Mouse (Mus musculus) forebrain, embryonic 15.5 days (tissue): ENCODE data around the gene Mettl23. TPM values are rescaled to one million over a fixed set of nuclear protein-coding genes. Genes with fewer than 3 reads are reported as not detected.

Source experiments
- ATAC-seq: fragments of 200-750 bp; cut with Nextera tagmentation; replicated peaks from 2 replicates; pipeline ENCODE4 v1.8.0; 2017; ENCODE audit warnings: mild to moderate bottlenecking, moderate TSS enrichment, moderate library complexity
- H3K27ac ChIP-seq: fragments of 300-500 bp; sonication (generic); replicated peaks from 2 replicates; pipeline ENCODE4 v1.5.1; 2015; ENCODE audit warnings: mild to moderate bottlenecking, inconsistent platforms
- H3K27me3 ChIP-seq: fragments of 300-500 bp; sonication (generic); 2 replicates; pipeline ENCODE4 v1.6.1; 2015; ENCODE audit warnings: inconsistent platforms
- H3K36me3 ChIP-seq: fragments of 300-500 bp; sonication (generic); 2 replicates; pipeline ENCODE4 v1.6.1; 2015; ENCODE audit warnings: mild to moderate bottlenecking, inconsistent platforms
- H3K4me1 ChIP-seq: fragments of 300-500 bp; sonication (generic); 2 replicates; pipeline ENCODE4 v1.6.1; 2015; ENCODE audit warnings: inconsistent platforms
- H3K4me2 ChIP-seq: fragments of 300-500 bp; sonication (generic); replicated peaks from 2 replicates; pipeline ENCODE4 v1.6.1; 2015; ENCODE audit warnings: mild to moderate bottlenecking, inconsistent platforms
- H3K4me3 ChIP-seq: fragments of 300-500 bp; sonication (generic); 2 replicates; pipeline ENCODE4 v1.5.1; 2015; ENCODE audit warnings: mild to moderate bottlenecking, inconsistent platforms
- H3K9ac ChIP-seq: fragments of 300-500 bp; sonication (generic); replicated peaks from 2 replicates; pipeline ENCODE4 v1.6.1; 2015; ENCODE audit warnings: mild to moderate bottlenecking, inconsistent platforms
- H3K9me3 ChIP-seq: fragments of 300-500 bp; sonication (generic); 2 replicates; pipeline ENCODE4 v1.6.1; 2016; ENCODE audit warnings: inconsistent platforms
- WGBS: fragments of 180-500 bp; shearing (Covaris S2); methylation state at CpG from one replicate; pipeline ENCODE4 v1.1.7; 2015; ENCODE audit warnings: mixed read lengths; 5-methylcytosine and 5-hydroxymethylcytosine counted together
- polyA plus RNA-seq: library from polyadenylated mRNA; unstranded; fragments of >200 nt; fragmentation: Nextera tagmentation; extraction: Ambion mirVana; gene quantifications from 2 replicates; pipeline ENCODE4 v1.2.1, GENCODE M21; 2015

The Mettl23 gene
- polyA plus RNA-seq = 81.9 and 87.5 TPM in 2 replicates

GRCm38 (mm10) chr11:116843261-116844233 is at the start of gene Mettl23, which contains the start of gene Jmjd6:
Mettl23 (plus strand) TSS chr11:116843278.
Jmjd6 (minus strand) TSS chr11:116843449.
- WGBS = under 1% methylated on average over 72 of the region's 72 CpGs
- no peaks in the 10 kb centered on the region for H3K9me3 ChIP-seq
- H3K27ac ChIP-seq = peak within 1 kb of the TSS; percentile 96
- H3K27me3 ChIP-seq = no peaks in the 10 kb centered on the region
- peaks cover 35% of the 10 kb centered on the region for H3K36me3 ChIP-seq
- H3K4me3 ChIP-seq = peak within 1 kb of the TSS; percentile 93
- peaks cover 59% of the 10 kb centered on the region for H3K4me1 ChIP-seq
- peak; percentile 97 for ATAC-seq
- H3K9ac ChIP-seq = peak within 1 kb of the TSS; percentile 87
- H3K4me2 ChIP-seq = peak within 1 kb of the TSS; percentile 79

DNA sequence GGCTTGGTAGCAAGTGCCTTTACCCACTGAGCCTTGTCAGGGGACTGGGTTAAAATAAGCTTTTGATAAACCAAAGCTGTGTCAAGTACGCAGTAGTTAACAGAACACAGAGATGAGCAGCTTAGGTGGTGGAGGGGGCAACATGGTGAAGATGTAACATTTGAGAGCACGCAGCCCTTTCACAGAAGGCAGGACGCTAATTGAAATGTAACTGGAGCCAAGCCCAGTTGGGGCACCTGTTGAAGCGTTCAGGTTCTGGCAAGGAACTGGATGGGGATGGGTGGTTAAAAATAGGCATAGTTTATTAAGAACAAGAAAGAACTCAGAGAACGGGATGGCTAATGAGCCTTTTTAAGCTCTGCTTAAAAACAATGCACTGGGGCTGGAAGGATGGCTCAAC is 43.7 kb upstream of the Mettl23 start:
- H3K4me2 ChIP-seq = no peak overlapping the region
- WGBS = 60% methylated on average over 5 of the region's 5 CpGs
- H3K4me1 ChIP-seq = 0 out of 2 replicates have a peak, but pooled peaks cover 4% of the 10 kb centered on the region
- no peak overlapping the region for H3K27ac ChIP-seq
- H3K36me3 ChIP-seq = no peaks in the 10 kb centered on the region
- H3K4me3 ChIP-seq = no peak overlapping the region
- H3K9ac ChIP-seq = no peak overlapping the region
- H3K9me3 ChIP-seq = no peaks in the 10 kb centered on the region
- no peaks in the 10 kb centered on the region for H3K27me3 ChIP-seq
- no peak for ATAC-seq

GRCm38 (mm10) chr11:116801106-116801505 is 42.0 kb upstream of the Mettl23 start:
- Histone ChIP-seq H3K27me3 (no peaks in the 10 kb centered on the region), H3K4me2 (no peak overlapping the region), H3K9ac (no peak overlapping the region), H3K4me3 (no peak overlapping the region), H3K4me1 (0 out of 2 replicates have a peak, but pooled peaks cover 4% of the 10 kb centered on the region), H3K9me3 (no peaks in the 10 kb centered on the region), H3K27ac (no peak overlapping the region), H3K36me3 (no peaks in the 10 kb centered on the region)
- 72% methylated on average over 5 of the region's 5 CpGs for WGBS
- ATAC-seq = no peak

- Histone ChIP-seq H3K36me3 (no peaks in the 10 kb centered on the region), H3K27ac (no peak overlapping the region), H3K9ac (no peak overlapping the region), H3K27me3 (no peaks in the 10 kb centered on the region), H3K4me1 (peaks cover 11% of the 10 kb centered on the region), H3K4me3 (no peak overlapping the region), H3K4me2 (no peak overlapping the region), H3K9me3 (no peaks in the 10 kb centered on the region)
- WGBS = 93% methylated on average over 5 of the region's 5 CpGs
- no peak for ATAC-seq
These were observed 40.4 kb upstream of the Mettl23 start for GRCm38 (mm10) chr11:116802709-116803108.

- H3K9ac ChIP-seq = no peak overlapping the region
- WGBS = 70% methylated on average over 15 of the region's 15 CpGs
- no peak overlapping the region for H3K4me3 ChIP-seq
- no peak for ATAC-seq
- 0 out of 2 replicates have a peak overlapping the region, but pooled peaks have one; percentile 43 for H3K27ac ChIP-seq
- peaks cover 28% of the 10 kb centered on the region for H3K4me1 ChIP-seq
- H3K27me3 ChIP-seq = no peaks in the 10 kb centered on the region
- no peaks in the 10 kb centered on the region for H3K9me3 ChIP-seq
- H3K36me3 ChIP-seq = no peaks in the 10 kb centered on the region
- H3K4me2 ChIP-seq = no peak overlapping the region
These were observed 36.7 kb upstream of the Mettl23 start for GRCm38 (mm10) chr11:116806136-116807071.

GRCm38 (mm10) chr11:116807116-116807515 is 36.0 kb upstream of the Mettl23 start:
- Histone ChIP-seq H3K27me3 (no peaks in the 10 kb centered on the region), H3K36me3 (no peaks in the 10 kb centered on the region), H3K9me3 (no peaks in the 10 kb centered on the region), H3K4me2 (no peak overlapping the region), H3K27ac (no peak overlapping the region; the same call in 1 of the 2 replicates), H3K4me1 (peaks cover 34% of the 10 kb centered on the region), H3K4me3 (no peak overlapping the region), H3K9ac (no peak overlapping the region)
- WGBS = 48% methylated on average over 7 of the region's 7 CpGs
- no peak for ATAC-seq

DNA sequence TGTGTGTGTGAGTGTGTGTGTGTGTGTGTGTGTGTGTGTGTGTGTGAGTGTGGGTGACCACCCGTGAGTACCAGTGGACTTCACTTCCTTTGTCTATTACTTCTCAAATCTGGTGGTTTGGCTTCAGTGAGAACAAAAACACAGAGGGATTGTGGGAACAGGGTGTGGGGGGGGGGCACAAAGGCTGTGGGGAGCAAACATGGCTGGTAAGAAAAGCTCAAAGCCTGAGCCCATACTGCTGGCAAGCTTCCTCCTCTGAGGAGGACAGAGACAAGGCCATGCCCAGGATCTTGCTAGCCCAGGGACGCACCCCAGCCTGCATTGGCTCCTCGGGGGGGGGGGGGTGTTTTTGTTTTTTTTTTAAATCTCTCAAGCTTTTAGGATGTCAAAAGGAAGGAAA is 35.6 kb upstream of the Mettl23 start:
- Histone ChIP-seq H3K9me3 (no peaks in the 10 kb centered on the region), H3K36me3 (no peaks in the 10 kb centered on the region), H3K4me1 (peaks cover 38% of the 10 kb centered on the region), H3K27ac (peak overlapping the region; percentile 39), H3K4me3 (no peak overlapping the region), H3K4me2 (no peak overlapping the region), H3K27me3 (no peaks in the 10 kb centered on the region), H3K9ac (no peak overlapping the region)
- WGBS = 49% methylated on average over 3 of the region's 3 CpGs
- ATAC-seq = no peak

GRCm38 (mm10) chr11:116807938-116808606 is 35.0 kb upstream of the Mettl23 start:
- no peak for ATAC-seq
- no peaks in the 10 kb centered on the region for H3K9me3 ChIP-seq
- no peaks in the 10 kb centered on the region for H3K27me3 ChIP-seq
- peaks cover 43% of the 10 kb centered on the region for H3K4me1 ChIP-seq
- no peak overlapping the region for H3K4me2 ChIP-seq
- 20% methylated on average over 7 of the region's 7 CpGs for WGBS
- peak overlapping the region; percentile 39 for H3K27ac ChIP-seq
- H3K4me3 ChIP-seq = no peak overlapping the region
- no peak overlapping the region for H3K9ac ChIP-seq
- no peaks in the 10 kb centered on the region for H3K36me3 ChIP-seq

- 71% methylated on average over 11 of the region's 11 CpGs for WGBS
- Histone ChIP-seq H3K4me3 (no peak overlapping the region), H3K36me3 (no peaks in the 10 kb centered on the region), H3K9ac (no peak overlapping the region), H3K9me3 (no peaks in the 10 kb centered on the region), H3K27me3 (no peaks in the 10 kb centered on the region), H3K4me2 (no peak overlapping the region), H3K27ac (no peak overlapping the region), H3K4me1 (peaks cover 51% of the 10 kb centered on the region)
- ATAC-seq = no peak
These were observed 34.2 kb upstream of the Mettl23 start for GRCm38 (mm10) chr11:116808811-116809395.

GRCm38 (mm10) chr11:116809520-116809919 is 33.6 kb upstream of the Mettl23 start:
- Histone ChIP-seq H3K4me2 (no peak overlapping the region), H3K9ac (no peak overlapping the region), H3K27ac (no peak overlapping the region), H3K4me1 (peaks cover 58% of the 10 kb centered on the region), H3K9me3 (no peaks in the 10 kb centered on the region), H3K4me3 (no peak overlapping the region), H3K27me3 (no peaks in the 10 kb centered on the region), H3K36me3 (no peaks in the 10 kb centered on the region)
- no peak for ATAC-seq
- 82% methylated on average over 8 of the region's 8 CpGs for WGBS

- H3K9me3 ChIP-seq = no peaks in the 10 kb centered on the region
- peak overlapping the region; percentile 52; the same call in 1 of the 2 replicates for H3K9ac ChIP-seq
- H3K4me3 ChIP-seq = peak overlapping the region; percentile 41; the same call in 1 of the 2 replicates
- peak overlapping the region; percentile 93 for H3K27ac ChIP-seq
- 45% methylated on average over 11 of the region's 11 CpGs for WGBS
- peak; percentile 20; the same call in 1 of the 2 replicates for ATAC-seq
- H3K27me3 ChIP-seq = no peaks in the 10 kb centered on the region
- peak overlapping the region; percentile 69 for H3K4me2 ChIP-seq
- no peaks in the 10 kb centered on the region for H3K36me3 ChIP-seq
- H3K4me1 ChIP-seq = peaks cover 66% of the 10 kb centered on the region
These were observed 32.5 kb upstream of the Mettl23 start for GRCm38 (mm10) chr11:116810528-116810927.
